In the genomic region with DNA sequence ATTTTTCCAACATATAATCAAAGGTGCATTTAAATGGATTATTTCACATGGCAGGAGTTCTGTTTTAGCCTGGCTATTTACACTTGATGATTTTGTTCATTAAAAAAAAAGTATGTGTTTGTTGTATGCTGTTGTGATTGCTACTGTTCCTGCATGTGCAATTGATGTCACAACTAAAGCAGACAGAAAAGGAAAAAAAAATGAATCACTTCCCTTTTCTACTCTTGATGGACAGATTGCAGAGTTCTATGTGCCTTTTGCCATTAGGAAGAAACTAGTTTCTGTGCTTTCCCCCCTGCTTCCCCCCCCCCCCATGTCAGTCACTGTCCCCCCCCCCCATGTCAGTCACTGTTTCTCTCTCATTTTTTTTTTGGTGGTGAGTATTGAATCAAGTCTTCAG, we compare ENCODE assay signal across 22 mouse cellular contexts. TPM values are rescaled to one million over a fixed set of nuclear protein-coding genes. Genes with fewer than 3 reads are reported as not detected.
DNase-seq lines count a peak whose midpoint lies in the region; ATAC-seq and TF ChIP-seq lines count a peak whose summit lies in the region.
"Had no signal": no experiment of that assay in that cellular context is flagged by ENCODE, and none has a peak within 500 bp of the region (broad histone marks: within the 10 kb centered on the region; RNA-seq: fewer than 3 reads in every experiment).

No protein-coding gene starts in this region.

- no peak overlapping the region for H3K4me3 ChIP-seq in bone marrow macrophage, adult 2 months (ENCODE audit: insufficient read depth, low read length)
- H3K4me3 ChIP-seq in hindbrain, embryonic 14.5 days (replicated peaks; ENCODE audit: low read length): no peak overlapping the region
- H3K4me3 ChIP-seq: embryonic facial prominence, embryonic 10.5 days; forebrain, embryonic 13.5 days; gastrocnemius, adult 2 months; heart, embryonic 12.5 days had no signal

- no peak for TF ChIP-seq CTCF in bone marrow macrophage, adult 2 months (IDR thresholded peaks at IDR 0.05; ENCODE audit: low read depth, low read length)

- no peaks in the 10 kb centered on the region for H3K9me3 ChIP-seq in hindbrain, embryonic 14.5 days (ENCODE audit: control insufficient read depth, low read length)
- H3K9me3 ChIP-seq: embryonic facial prominence, embryonic 10.5 days; forebrain, embryonic 13.5 days; heart, embryonic 12.5 days had no signal

- H3K9ac ChIP-seq in hindbrain, embryonic 14.5 days: no peak overlapping the region
- H3K9ac ChIP-seq: forebrain, embryonic 13.5 days; forebrain, postnatal 0 days; heart, embryonic 12.5 days had no signal

- intact Hi-C loops in heart, postnatal 36 days (cut with DNase I): loop anchor here (2.0 kb wide), 1 partner anchor 16 kb away; no protein-coding TSS in a partner anchor

- no peaks in the 10 kb centered on the region for H3K36me3 ChIP-seq in splenic B cell, adult 2 months (ENCODE audit: control insufficient read depth, insufficient read depth, low read length, poor library complexity, severe bottlenecking)
- H3K36me3 ChIP-seq in hindbrain, embryonic 14.5 days (replicated peaks; ENCODE audit: control insufficient read depth, insufficient read depth): no peaks in the 10 kb centered on the region
- H3K36me3 ChIP-seq: embryonic facial prominence, embryonic 10.5 days; heart, embryonic 12.5 days had no signal

- H3K27ac ChIP-seq in bone marrow macrophage, adult 2 months (ENCODE audit: insufficient read depth, low read depth, low read length): peak overlapping the region; percentile 27; the same call in 1 of the 2 replicates
- H3K27ac ChIP-seq in hindbrain, embryonic 14.5 days: no peak overlapping the region
- H3K27ac ChIP-seq: embryonic facial prominence, embryonic 10.5 days; forebrain, embryonic 13.5 days; gastrocnemius, adult 2 months had no signal

- peaks cover 22% of the 10 kb centered on the region for H3K4me1 ChIP-seq in bone marrow macrophage, adult 2 months (ENCODE audit: control insufficient read depth, insufficient read depth, low read length)
- 0 out of 2 replicates have a peak, but pooled peaks cover 13% of the 10 kb centered on the region for H3K4me1 ChIP-seq in hindbrain, embryonic 14.5 days (replicated peaks; ENCODE audit: control insufficient read depth, insufficient read depth, low read length)
- H3K4me1 ChIP-seq: embryonic facial prominence, embryonic 10.5 days; heart, embryonic 12.5 days had no signal

- H3K4me2 ChIP-seq in hindbrain, embryonic 14.5 days (replicated peaks): no peak overlapping the region
- H3K4me2 ChIP-seq: forebrain, embryonic 13.5 days; heart, embryonic 12.5 days had no signal

- ATAC-seq in megakaryocyte, adult 5-6 weeks (ENCODE audit: poor library complexity, severe bottlenecking): peak; percentile 45
- ATAC-seq in hindbrain, embryonic 14.5 days (ENCODE audit: low FRiP score): no peak
- ATAC-seq: forebrain, embryonic 13.5 days; forebrain, postnatal 0 days; hindbrain, embryonic 16.5 days; inflammation-experienced regulatory T-cells, adult 6 months had no signal

- DNase-seq in 416B (ENCODE audit: low read depth): peak; percentile 64
- peak; percentile 66 for DNase-seq in splenic B cell, adult 2 months (ENCODE audit: low read depth, low spot score)
- no peak for DNase-seq in lung, postnatal 36 days
- no peak for DNase-seq in heart, postnatal 36 days
- DNase-seq in hindbrain, embryonic 14.5 days (ENCODE audit: low spot score): no peak
- DNase-seq: adrenal gland, adult 8-10 months; adrenal gland, postnatal 36 days; cerebellum, adult 11 months; cerebellum, adult 9-11 months; cerebellum, postnatal 36 days; forebrain, postnatal 0 days; gastrocnemius, adult 2 months; gastrocnemius, postnatal 36 days; heart, adult 18-20 months; kidney, adult 11 months had no signal

- TF ChIP-seq POLR2A in bone marrow macrophage, adult 2 months (IDR thresholded peaks at IDR 0.05; ENCODE audit: borderline replicate concordance, low read depth, low read length): no peak

- no peaks in the 10 kb centered on the region for H3K27me3 ChIP-seq in splenic B cell, adult 2 months (ENCODE audit: control insufficient read depth, insufficient read depth, low read length, poor library complexity, severe bottlenecking)
- no peaks in the 10 kb centered on the region for H3K27me3 ChIP-seq in hindbrain, embryonic 14.5 days (ENCODE audit: control insufficient read depth, insufficient read depth, low read length)
- H3K27me3 ChIP-seq: forebrain, embryonic 13.5 days; heart, embryonic 12.5 days had no signal

RNA-seq across cellular contexts. Expression of gene Atp7a, which starts 4.0 kb away (rescaled TPM):
- polyA plus RNA-seq in bone marrow macrophage, adult 2 months (2012; ENCODE audit: insufficient read depth, insufficient read length, missing spikeins): 15.6 and 20.3 TPM in 2 replicates
- total RNA-seq in megakaryocyte, adult 5-6 weeks (2015): 25.0 and 27.5 TPM in 2 replicates
- 23.5 and 46.6 TPM in 2 replicates for total RNA-seq in megakaryocyte, adult 5-6 weeks (2017)
- total RNA-seq in heart, postnatal 36 days (2021): 10 to 100 TPM in 1 of 2 experiments, 1 to 10 TPM in 1; 7.5 to 10.5 TPM
- polyA plus RNA-seq in hindbrain, embryonic 14.5 days (2014; fragmentation: Nextera tagmentation; extraction: Ambion mirVana): 16.7 and 17.4 TPM in 2 replicates

RNA-seq across cellular contexts. Expression of gene Cox7b, which starts 15.6 kb away (rescaled TPM):
- 291 and 396 TPM in 2 replicates for polyA plus RNA-seq in bone marrow macrophage, adult 2 months (2012; ENCODE audit: insufficient read depth, insufficient read length, missing spikeins)
- total RNA-seq in megakaryocyte, adult 5-6 weeks (2015): 306 and 313 TPM in 2 replicates
- total RNA-seq in megakaryocyte, adult 5-6 weeks (2017): 331 and 383 TPM in 2 replicates
- 1,000 to 10,000 TPM; 1,680 to 1,775 TPM for total RNA-seq in heart, postnatal 36 days (2021)
- polyA plus RNA-seq in hindbrain, embryonic 14.5 days (2014; fragmentation: Nextera tagmentation; extraction: Ambion mirVana): 418 and 458 TPM in 2 replicates

RNA-seq across cellular contexts. Expression of gene Magt1, which starts 19.4 kb away (rescaled TPM):
- polyA plus RNA-seq in bone marrow macrophage, adult 2 months (2012; ENCODE audit: insufficient read depth, insufficient read length, missing spikeins): 43.8 and 44.7 TPM in 2 replicates
- 48.6 and 55.6 TPM in 2 replicates for total RNA-seq in megakaryocyte, adult 5-6 weeks (2015)
- 72.5 and 75.7 TPM in 2 replicates for total RNA-seq in megakaryocyte, adult 5-6 weeks (2017)
- 10 to 100 TPM; 38.7 to 54.0 TPM for total RNA-seq in heart, postnatal 36 days (2021)
- 22.8 and 23.3 TPM in 2 replicates for polyA plus RNA-seq in hindbrain, embryonic 14.5 days (2014; fragmentation: Nextera tagmentation; extraction: Ambion mirVana)

Comparison
In these comparisons a context has a peak if more than half of its experiments do, and no peak if none do; other contexts are left out.
1. DNase-seq: peak in 416B (single experiment) and splenic B cell, adult 2 months (single experiment); none in lung, postnatal 36 days (single experiment), heart, postnatal 36 days (0 of 2) and hindbrain, embryonic 14.5 days (single experiment).
2. RNA of gene Cox7b, which starts 15.6 kb away (total RNA-seq): 1,680 to 1,775 TPM in heart, postnatal 36 days; 306 to 383 TPM in megakaryocyte, adult 5-6 weeks; every median in the first group is over 4 times any median in the second.